Mouse (Mus musculus) G1E (cell line): Measurements from ENCODE around the gene Prdx2. TPM values are rescaled to one million over a fixed set of nuclear protein-coding genes. Genes with fewer than 3 reads are reported as not detected.

Source experiments
- ATAC-seq: 2 replicates; pipeline ENCODE4 v1.8.0; 2016; ENCODE audit warnings: mild to moderate bottlenecking; ENCODE audit not compliant: insufficient number of reproducible peaks, poor library complexity, low FRiP score, severe bottlenecking; ENCODE audit errors: extremely low read depth
- DNase-seq: peaks from one replicate; pipeline ENCODE4 v3.0.0; 2012; ENCODE audit warnings: low spot score
- H3K27me3 ChIP-seq: 2 replicates; pipeline ENCODE4 v1.6.1; 2012; ENCODE audit warnings: mild to moderate bottlenecking, low read length, inconsistent platforms; ENCODE audit not compliant: insufficient read depth
- H3K36me3 ChIP-seq: replicated peaks from 2 replicates; pipeline ENCODE3; 2012; ENCODE audit warnings: mild to moderate bottlenecking, inconsistent platforms
- H3K4me1 ChIP-seq: 2 replicates; pipeline ENCODE4 v1.6.1; 2012; ENCODE audit warnings: low read depth, low read length, inconsistent platforms, mixed read lengths; ENCODE audit not compliant: insufficient read depth
- H3K4me3 ChIP-seq: 2 replicates; pipeline ENCODE4 v1.5.1; 2012; ENCODE audit warnings: low read depth, mild to moderate bottlenecking, inconsistent platforms, low read length, moderate library complexity, mixed read lengths
- H3K9me3 ChIP-seq: replicated peaks from 2 replicates; pipeline ENCODE4 v1.6.1; 2012; ENCODE audit warnings: inconsistent platforms
- CTCF ChIP-seq: IDR thresholded peaks from 2 replicates; pipeline ENCODE4 v1.5.1; 2012; ENCODE audit warnings: low read depth, low read length, inconsistent platforms, mixed read lengths
- GATA1 ChIP-seq: IDR thresholded peaks from 2 replicates; pipeline ENCODE4 v1.6.1; 2012; ENCODE audit warnings: borderline replicate concordance, low read length, inconsistent platforms, mixed read lengths
- GATA2 ChIP-seq: IDR thresholded peaks from 2 replicates; pipeline ENCODE4 v1.6.1; 2012; ENCODE audit warnings: low read depth, low read length, inconsistent platforms, borderline replicate concordance
- POLR2AphosphoS5 ChIP-seq: IDR thresholded peaks from 2 replicates; pipeline ENCODE4 v1.6.1; 2012; ENCODE audit warnings: low read depth, low read length, inconsistent platforms; ENCODE audit not compliant: insufficient replicate concordance
- TAL1 ChIP-seq: conservative IDR thresholded peaks from 2 replicates; pipeline ENCODE4 v1.6.1; 2012; ENCODE audit warnings: low read depth, low read length, inconsistent platforms, mixed read lengths
- polyA plus RNA-seq: library from polyadenylated mRNA; stranded (reverse); fragments of >175 nt; gene quantifications from 2 replicates; pipeline ENCODE4 v1.2.3, GENCODE M21; 2012
- total RNA-seq, 2 experiments: library from RNA; stranded (forward) in 1 of 2; stranded (reverse) in 1 of 2; fragments of 200-1000 nt in 1 of 2; fragments of >200 nt in 1 of 2; fragmentation: Nextera tagmentation in 1 of 2; gene quantifications; 2 replicates each; pipeline ENCODE4 v1.2.3; 2014 to 2017

The Prdx2 gene
- total and polyA plus RNA-seq, 3 experiments = 86.4 to 299 (median 185) TPM

DNA sequence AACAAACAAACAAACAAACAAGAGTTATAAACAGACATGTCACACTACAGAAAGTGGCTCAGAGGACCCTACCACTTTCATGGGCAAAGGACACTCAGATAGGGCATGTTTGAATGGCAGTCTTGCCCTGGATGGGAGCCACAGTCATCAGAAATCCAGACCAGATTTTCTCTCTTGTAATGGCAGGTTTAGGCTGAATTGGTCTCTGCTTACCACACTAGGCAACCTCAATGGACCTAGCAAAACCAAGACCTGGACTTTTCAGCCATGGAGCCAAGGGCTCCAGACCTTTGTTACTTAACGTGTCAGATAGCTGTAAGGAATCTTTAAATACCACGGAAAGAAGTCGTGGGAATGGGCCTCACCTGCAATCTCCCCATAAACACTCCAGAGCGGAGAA lies 25.7 kb upstream of the Prdx2 start:
- H3K4me1 ChIP-seq = peaks cover 20% of the 10 kb centered on the region
- no peak for DNase-seq
- no peak overlapping the region for H3K4me3 ChIP-seq
- ATAC-seq = no peak
- no peaks in the 10 kb centered on the region for H3K36me3 ChIP-seq
- H3K9me3 ChIP-seq = 0 out of 2 replicates have a peak, but pooled peaks cover 5% of the 10 kb centered on the region
- TF ChIP-seq GATA1 = no peak
- no peak for TF ChIP-seq CTCF
- no peak for TF ChIP-seq POLR2AphosphoS5
- TF ChIP-seq TAL1 = no peak
- H3K27me3 ChIP-seq = peaks cover 46% of the 10 kb centered on the region

GRCm38 (mm10) chr8:84944478-84945160 lies 24.8 kb upstream of the Prdx2 start:
- ATAC-seq = no peak
- TF ChIP-seq GATA2 (no peak), TAL1 (no peak), CTCF (no peak), GATA1 (no peak), POLR2AphosphoS5 (no peak)

DNA sequence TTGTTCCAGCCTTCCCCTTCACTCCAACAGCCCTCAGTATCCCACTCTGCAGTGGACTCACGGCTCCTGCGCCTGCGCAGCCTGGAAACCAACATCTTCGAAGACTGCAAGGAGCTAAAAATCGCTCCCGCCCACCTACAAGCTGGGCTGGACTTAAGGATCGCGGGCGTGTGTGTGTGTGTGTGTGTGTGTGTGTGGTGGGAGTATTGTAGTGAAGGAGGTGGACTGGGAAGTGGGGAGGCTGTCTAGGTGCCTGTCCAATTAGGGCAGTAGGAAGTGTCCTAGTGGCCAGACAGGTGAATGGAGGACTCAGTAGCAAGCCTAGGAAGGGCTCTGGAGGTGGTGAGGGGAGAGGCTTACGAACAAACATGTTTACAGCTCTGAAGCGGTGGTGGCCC lies 24.2 kb upstream of the Prdx2 start:
- ATAC-seq = no peak
- TF ChIP-seq TAL1 (no peak), GATA1 (no peak), POLR2AphosphoS5 (no peak), CTCF (no peak), GATA2 (no peak)
- peaks cover 49% of the 10 kb centered on the region for H3K27me3 ChIP-seq
- H3K4me3 ChIP-seq = no peak overlapping the region
- no peaks in the 10 kb centered on the region for H3K36me3 ChIP-seq
- DNase-seq = no peak
- H3K4me1 ChIP-seq = peaks cover 20% of the 10 kb centered on the region
- H3K9me3 ChIP-seq = 0 out of 2 replicates have a peak, but pooled peaks cover 5% of the 10 kb centered on the region

More at GRCm38 (mm10) chr8:84944478-84945160, 24.8 kb upstream of the Prdx2 start:
- peaks cover 20% of the 10 kb centered on the region for H3K4me1 ChIP-seq
- no peaks in the 10 kb centered on the region for H3K36me3 ChIP-seq
- DNase-seq = no peak
- H3K9me3 ChIP-seq = 0 out of 2 replicates have a peak, but pooled peaks cover 5% of the 10 kb centered on the region
- no peak overlapping the region for H3K4me3 ChIP-seq
- H3K27me3 ChIP-seq = peaks cover 46% of the 10 kb centered on the region

DNA sequence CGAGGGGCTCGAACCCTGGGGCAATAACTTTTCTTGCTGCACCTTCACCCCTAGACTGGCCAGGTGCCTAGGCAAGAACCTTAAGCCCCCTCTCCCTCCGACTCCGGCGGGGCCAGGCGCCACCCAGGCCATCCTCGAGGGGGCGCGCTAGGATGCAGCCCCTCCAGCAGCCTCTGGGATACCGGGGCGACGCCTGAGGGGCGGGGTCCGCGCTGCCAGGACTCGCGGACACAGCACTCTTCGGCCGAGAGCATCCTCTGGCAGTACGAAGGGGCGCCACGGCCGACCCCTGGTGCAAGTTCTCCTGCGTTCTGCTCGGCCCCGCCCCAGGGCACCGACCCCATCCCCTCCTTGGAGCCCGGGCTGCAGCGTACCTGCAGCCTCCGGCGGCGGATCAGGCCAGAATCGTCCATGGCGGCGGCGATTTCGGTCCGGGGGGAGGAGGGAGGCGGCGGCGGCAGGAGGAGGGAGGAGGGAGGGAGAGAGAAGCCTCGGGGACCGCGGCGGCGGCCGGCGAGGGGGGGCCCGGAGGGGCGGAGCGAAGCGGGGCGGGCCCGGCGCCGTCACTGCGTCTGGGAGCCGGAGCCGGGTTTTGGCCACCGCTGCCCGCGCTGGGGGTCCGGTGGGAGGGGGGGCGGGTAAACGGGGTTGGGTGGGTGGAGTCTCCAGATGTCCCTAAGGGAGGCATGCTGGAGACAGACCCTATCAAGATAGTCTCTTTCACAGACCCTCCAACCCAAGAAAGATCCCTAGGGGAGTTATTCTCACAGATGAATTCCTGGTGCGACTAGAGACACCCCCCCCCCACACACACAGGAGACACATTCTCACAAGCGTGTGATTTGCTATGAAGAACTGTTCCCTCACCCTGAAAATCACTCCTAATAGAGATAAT lies 23.5 kb upstream of the Prdx2 start:
- H3K9me3 ChIP-seq = 0 out of 2 replicates have a peak, but pooled peaks cover 5% of the 10 kb centered on the region
- DNase-seq = no peak
- no peak overlapping the region for H3K4me3 ChIP-seq
- no peak for TF ChIP-seq TAL1
- TF ChIP-seq GATA2 = no peak
- TF ChIP-seq GATA1 = no peak
- TF ChIP-seq POLR2AphosphoS5 = no peak
- TF ChIP-seq CTCF = no peak
- H3K36me3 ChIP-seq = no peaks in the 10 kb centered on the region
- ATAC-seq = no peak
- H3K27me3 ChIP-seq = peaks cover 49% of the 10 kb centered on the region
- peaks cover 20% of the 10 kb centered on the region for H3K4me1 ChIP-seq

DNA sequence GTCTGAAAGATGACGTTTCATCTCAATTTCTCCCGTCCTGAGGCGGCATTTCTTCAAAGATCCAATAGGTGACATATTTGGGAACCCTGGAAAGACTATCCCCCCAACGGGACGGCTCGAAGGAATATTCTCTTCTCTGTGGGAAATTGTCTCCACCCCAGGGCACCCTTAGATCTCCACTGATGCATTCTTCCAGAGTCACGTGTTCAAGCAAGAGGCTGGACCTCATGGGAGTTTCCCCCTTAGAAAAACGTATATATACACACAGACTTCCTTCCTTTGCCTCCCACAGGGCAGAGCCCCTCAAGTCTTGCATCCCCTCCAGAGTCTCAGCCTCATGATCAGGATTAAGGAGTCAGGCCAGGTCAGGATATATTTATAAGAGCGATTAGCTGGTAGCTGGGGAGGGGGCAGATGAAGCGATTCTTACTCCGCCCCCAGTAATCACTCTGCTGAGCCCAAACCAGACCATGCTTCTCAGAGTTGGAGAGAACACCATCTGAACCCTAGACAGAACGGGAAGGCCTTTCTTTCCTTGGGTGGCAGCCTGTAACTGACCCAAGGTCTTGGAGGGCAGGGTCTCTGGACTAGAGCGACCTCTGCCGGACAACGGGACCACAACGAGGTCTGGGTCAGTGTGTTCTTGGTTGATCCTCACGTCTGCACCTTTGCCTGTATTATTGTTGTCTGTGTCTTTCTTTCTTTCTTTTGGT lies 22.7 kb upstream of the Prdx2 start, which contains the start of gene Rtbdn:
Rtbdn (plus strand) TSS at position 464 of the 713 bp plus-strand sequence.
- TF ChIP-seq GATA2 (no peak), GATA1 (no peak), CTCF (no peak), TAL1 (no peak), POLR2AphosphoS5 (no peak)
- H3K4me3 ChIP-seq = no peak within 1 kb of the TSS

More for the DNA sequence above, 22.7 kb upstream of the Prdx2 start, which contains the start of gene Rtbdn:
- ATAC-seq = no peak
- DNase-seq = no peak
- 0 out of 2 replicates have a peak, but pooled peaks cover 6% of the 10 kb centered on the region for H3K9me3 ChIP-seq
- peaks cover 20% of the 10 kb centered on the region for H3K4me1 ChIP-seq
- H3K27me3 ChIP-seq = peaks cover 56% of the 10 kb centered on the region
- no peaks in the 10 kb centered on the region for H3K36me3 ChIP-seq
